ENCODE assay signal across 8 mouse cellular contexts in genomic region chr9:42123713-42124576, GRCm38 (mm10). TPM values are rescaled to one million over a fixed set of nuclear protein-coding genes. Genes with fewer than 3 reads are reported as not detected.
DNase-seq lines count a peak whose midpoint lies in the region; ATAC-seq and TF ChIP-seq lines count a peak whose summit lies in the region.

Gene Sorl1, minus strand, starts transcription at chr9:42124297.

- H3K36me3 ChIP-seq in intestine, embryonic 15.5 days: no peaks in the 10 kb centered on the region
- H3K36me3 ChIP-seq in midbrain, embryonic 10.5 days: no peaks in the 10 kb centered on the region
- no peaks in the 10 kb centered on the region for H3K36me3 ChIP-seq in spleen, adult 2 months (ENCODE audit: control insufficient read depth, insufficient read depth, low read length)

- no peak for DNase-seq in adrenal gland, adult 8-10 months
- DNase-seq in embryo, embryonic 9.5 days (ENCODE audit: extremely low spot score): peak; percentile 76
- no peak for DNase-seq in gonadal fat pad, adult 2 months (ENCODE audit: low read depth)
- peak; percentile 70 for DNase-seq in left cerebral cortex, postnatal 4 days
- peak; percentile 72 for DNase-seq in midbrain, embryonic 10.5 days (ENCODE audit: low spot score)
- DNase-seq in spleen, adult 2 months (ENCODE audit: low read depth in 1 of 2, low spot score in 2 of 2): peak in 1 of 2 experiments; percentile 88
- DNase-seq in c-Kit-positive CD71-positive TER-119-positive erythroid progenitor cells, embryonic 14.5 days (ENCODE audit: low spot score): no peak

- ATAC-seq in intestine, embryonic 15.5 days: peak; percentile 89

- WGBS in intestine, embryonic 15.5 days: under 1% methylated on average over 93 of the region's 94 CpGs
- WGBS in midbrain, embryonic 10.5 days: under 1% methylated on average over 87 of the region's 94 CpGs
- under 1% methylated on average over 71 of the region's 94 CpGs for WGBS in spleen, adult 2 months

- peak within 1 kb of the TSS; percentile 84 for H3K9ac ChIP-seq in intestine, embryonic 15.5 days

- H3K27me3 ChIP-seq in intestine, embryonic 15.5 days (replicated peaks): no peaks in the 10 kb centered on the region
- peaks cover 60% of the 10 kb centered on the region for H3K27me3 ChIP-seq in midbrain, embryonic 10.5 days (ENCODE audit: low read depth, poor library complexity, severe bottlenecking)
- no peaks in the 10 kb centered on the region for H3K27me3 ChIP-seq in spleen, adult 2 months (ENCODE audit: control insufficient read depth, insufficient read depth, low read length)

- H3K4me2 ChIP-seq in intestine, embryonic 15.5 days (replicated peaks): peak within 1 kb of the TSS; percentile 79

- H3K27ac ChIP-seq in intestine, embryonic 15.5 days: peak within 1 kb of the TSS; percentile 27
- peak within 1 kb of the TSS; percentile 90 for H3K27ac ChIP-seq in midbrain, embryonic 10.5 days (replicated peaks)
- H3K27ac ChIP-seq in spleen, adult 2 months (ENCODE audit: insufficient read depth, low read length): peak within 1 kb of the TSS; percentile 89

- peak; percentile 18 for TF ChIP-seq POLR2A in spleen, adult 2 months (IDR thresholded peaks at IDR 0.05; ENCODE audit: low read depth, low read length)

- intact Hi-C loops in left cerebral cortex, postnatal 4 days (cut with DNase I): loop anchor here (5.0 to 10.0 kb wide), 3 partner anchors 69 to 119 kb away; no protein-coding TSS in a partner anchor

- peak; percentile 36; the same call in 1 of the 2 replicates for TF ChIP-seq CTCF in spleen, adult 2 months (IDR thresholded peaks at IDR 0.05; ENCODE audit: extremely low read depth, insufficient read depth, insufficient read length, insufficient replicate concordance)

- H3K4me1 ChIP-seq in intestine, embryonic 15.5 days (replicated peaks): no peaks in the 10 kb centered on the region; the same call in 1 of the 2 replicates
- H3K4me1 ChIP-seq in midbrain, embryonic 10.5 days: peaks cover 20% of the 10 kb centered on the region
- H3K4me1 ChIP-seq in spleen, adult 2 months (ENCODE audit: control insufficient read depth, insufficient read depth, insufficient read length): peaks cover 30% of the 10 kb centered on the region; the same call in 1 of the 2 replicates

- peak within 1 kb of the TSS; percentile 74 for H3K4me3 ChIP-seq in intestine, embryonic 15.5 days (replicated peaks)
- H3K4me3 ChIP-seq in midbrain, embryonic 10.5 days: peak within 1 kb of the TSS; percentile 88
- H3K4me3 ChIP-seq in spleen, adult 2 months (ENCODE audit: extremely low read depth, insufficient read depth, insufficient read length): peak within 1 kb of the TSS; percentile 89

- no peaks in the 10 kb centered on the region for H3K9me3 ChIP-seq in intestine, embryonic 15.5 days
- H3K9me3 ChIP-seq in midbrain, embryonic 10.5 days (replicated peaks): no peaks in the 10 kb centered on the region

RNA-seq across cellular contexts. Expression of gene Sorl1, which starts in this region (rescaled TPM):
- 10 to 100 TPM; 14.1 to 41.2 (median 31.8) TPM for total RNA-seq in adrenal gland, adult 8-10 months (2022)
- 29.0 and 31.1 TPM in 2 replicates for polyA plus RNA-seq in gonadal fat pad, adult 2 months (2012; rRNA removed)
- 9.0 and 10.3 TPM in 2 replicates for polyA plus RNA-seq in intestine, embryonic 15.5 days (2015; fragmentation: Nextera tagmentation; extraction: Ambion mirVana)
- total RNA-seq in left cerebral cortex, postnatal 4 days (2021): 10 to 100 TPM; 44.8 to 45.3 TPM
- 2.3 and 3.8 TPM in 2 replicates for polyA plus RNA-seq in midbrain, embryonic 10.5 days (2016; fragmentation: Nextera tagmentation; extraction: Ambion mirVana)
- polyA plus RNA-seq in spleen, adult 2 months (2012; rRNA removed): 69.7 and 93.6 TPM in 2 replicates

Comparison
In these comparisons a context has a peak if more than half of its experiments do, and no peak if none do; other contexts are left out.
1. DNase-seq: peak in embryo, embryonic 9.5 days (single experiment), left cerebral cortex, postnatal 4 days (single experiment) and midbrain, embryonic 10.5 days (single experiment); none in adrenal gland, adult 8-10 months (single experiment), gonadal fat pad, adult 2 months (single experiment) and c-Kit-positive CD71-positive TER-119-positive erythroid progenitor cells, embryonic 14.5 days (single experiment).
2. H3K27ac ChIP-seq: peak in every context shown above with its lines; median percentile 90 in midbrain, embryonic 10.5 days; 89 in spleen, adult 2 months; 27 in intestine, embryonic 15.5 days.
3. Peak in every context shown above with its lines, with median percentiles within 50 percentile points of each other: H3K4me3 ChIP-seq.